Mouse (Mus musculus): ENCODE measurements around the gene Cryba4. TPM values are rescaled to one million over a fixed set of nuclear protein-coding genes. Genes with fewer than 3 reads are reported as not detected.

The Cryba4 gene
- total RNA-seq (2021): 1 to 10 TPM in 1 of 2 experiments, under 1 TPM in 1; 0.78 to 1.0 TPM

GRCm38 (mm10) chr5:112252400-112252799 lies at the start of gene Cryba4:
TSS of gene Cryba4 (minus strand) at chr5:112252518.
- no peak for DNase-seq (ENCODE audit: low spot score in 2 of 2)
- intact Hi-C loops (cut with DNase I): no loop called here

- intact Hi-C loops (cut with DNase I): no loop called here
- DNase-seq (ENCODE audit: low spot score in 2 of 2): no peak
Measured at GRCm38 (mm10) chr5:112301694-112302093, 49.4 kb upstream of the Cryba4 start.

- no peak for DNase-seq (ENCODE audit: low spot score in 2 of 2)
- intact Hi-C loops (cut with DNase I): no loop called here
Measured at GRCm38 (mm10) chr5:112300721-112301308, 48.5 kb upstream of the Cryba4 start.

GRCm38 (mm10) chr5:112300112-112300511 lies 47.8 kb upstream of the Cryba4 start:
- no peak for DNase-seq (ENCODE audit: low spot score in 2 of 2)
- intact Hi-C loops (cut with DNase I): no loop called here

GRCm38 (mm10) chr5:112299399-112299798 lies 47.1 kb upstream of the Cryba4 start:
- intact Hi-C loops (cut with DNase I): no loop called here
- no peak for DNase-seq (ENCODE audit: low spot score in 2 of 2)

GRCm38 (mm10) chr5:112298226-112298988 lies 46.1 kb upstream of the Cryba4 start:
- DNase-seq (ENCODE audit: low spot score in 2 of 2): no peak
- intact Hi-C loops (cut with DNase I): no loop called here

GRCm38 (mm10) chr5:112297257-112297656 lies 44.9 kb upstream of the Cryba4 start:
- intact Hi-C loops (cut with DNase I): no loop called here
- peak in 1 of 2 experiments; percentile 39 for DNase-seq (ENCODE audit: low spot score in 2 of 2)

GRCm38 (mm10) chr5:112296404-112297181 lies 44.3 kb upstream of the Cryba4 start:
- intact Hi-C loops (cut with DNase I): no loop called here
- DNase-seq (ENCODE audit: low spot score in 2 of 2): no peak

GRCm38 (mm10) chr5:112295564-112295963 lies 43.2 kb upstream of the Cryba4 start:
- intact Hi-C loops (cut with DNase I): no loop called here
- no peak for DNase-seq (ENCODE audit: low spot score in 2 of 2)

GRCm38 (mm10) chr5:112295162-112295561 lies 42.8 kb upstream of the Cryba4 start:
- DNase-seq (ENCODE audit: low spot score in 2 of 2): no peak
- intact Hi-C loops (cut with DNase I): no loop called here

GRCm38 (mm10) chr5:112294696-112295095 lies 42.4 kb upstream of the Cryba4 start:
- intact Hi-C loops (cut with DNase I): no loop called here
- DNase-seq (ENCODE audit: low spot score in 2 of 2): no peak

GRCm38 (mm10) chr5:112293800-112294199 lies 41.5 kb upstream of the Cryba4 start:
- no peak for DNase-seq (ENCODE audit: low spot score in 2 of 2)
- intact Hi-C loops (cut with DNase I): no loop called here

GRCm38 (mm10) chr5:112292343-112292980 lies 40.1 kb upstream of the Cryba4 start:
- intact Hi-C loops (cut with DNase I): no loop called here
- DNase-seq (ENCODE audit: low spot score in 2 of 2): no peak

GRCm38 (mm10) chr5:112291866-112292265 lies 39.5 kb upstream of the Cryba4 start:
- intact Hi-C loops (cut with DNase I): no loop called here

GRCm38 (mm10) chr5:112290536-112290880 lies 38.2 kb upstream of the Cryba4 start:
- intact Hi-C loops (cut with DNase I): no loop called here

More at GRCm38 (mm10) chr5:112291866-112292265, 39.5 kb upstream of the Cryba4 start:
- DNase-seq (ENCODE audit: low spot score in 2 of 2): no peak

GRCm38 (mm10) chr5:112289819-112290535 lies 37.7 kb upstream of the Cryba4 start:
- no peak for DNase-seq (ENCODE audit: low spot score in 2 of 2)

More at GRCm38 (mm10) chr5:112290536-112290880, 38.2 kb upstream of the Cryba4 start:
- no peak for DNase-seq (ENCODE audit: low spot score in 2 of 2)

GRCm38 (mm10) chr5:112289236-112289635 lies 36.9 kb upstream of the Cryba4 start:
- intact Hi-C loops (cut with DNase I): no loop called here
- no peak for DNase-seq (ENCODE audit: low spot score in 2 of 2)

More at GRCm38 (mm10) chr5:112289819-112290535, 37.7 kb upstream of the Cryba4 start:
- intact Hi-C loops (cut with DNase I): no loop called here

GRCm38 (mm10) chr5:112288193-112289141 lies 36.1 kb upstream of the Cryba4 start:
- no peak for DNase-seq (ENCODE audit: low spot score in 2 of 2)
- intact Hi-C loops (cut with DNase I): no loop called here

Data from left cerebral cortex, postnatal 25 days (tissue).